Comparison of ENCODE assay signal across 9 mouse cellular contexts in genomic region chr10:60215077-60215960, GRCm38 (mm10). TPM values are rescaled to one million over a fixed set of nuclear protein-coding genes. Genes with fewer than 3 reads are reported as not detected.
DNase-seq lines count a peak whose midpoint lies in the region; ATAC-seq and TF ChIP-seq lines count a peak whose summit lies in the region.
"Had no signal": no experiment of that assay in that cellular context is flagged by ENCODE, and none has a peak within 500 bp of the region (broad histone marks: within the 10 kb centered on the region; RNA-seq: fewer than 3 reads in every experiment).

No protein-coding gene starts in this region.

- TF ChIP-seq POLR2A in kidney, adult 2 months (IDR thresholded peaks at IDR 0.05; ENCODE audit: low read depth, low read length): no peak

- H3K4me1 ChIP-seq in hindbrain, embryonic 10.5 days (replicated peaks): peaks cover 76% of the 10 kb centered on the region
- peaks cover 40% of the 10 kb centered on the region for H3K4me1 ChIP-seq in hindbrain, embryonic 14.5 days (replicated peaks; ENCODE audit: control insufficient read depth, insufficient read depth, low read length)
- H3K4me1 ChIP-seq in kidney, adult 2 months (ENCODE audit: control insufficient read depth, insufficient read depth, low read length): peaks cover 17% of the 10 kb centered on the region; the same call in 1 of the 2 replicates
- H3K4me1 ChIP-seq in lung, embryonic 16.5 days (replicated peaks; ENCODE audit: control insufficient read depth, insufficient read depth, low read length): peaks cover 40% of the 10 kb centered on the region

- no peaks in the 10 kb centered on the region for H3K36me3 ChIP-seq in hindbrain, embryonic 10.5 days
- H3K36me3 ChIP-seq in hindbrain, embryonic 14.5 days (replicated peaks; ENCODE audit: control insufficient read depth, insufficient read depth): no peaks in the 10 kb centered on the region
- H3K36me3 ChIP-seq in kidney, adult 2 months (ENCODE audit: control insufficient read depth, insufficient read depth, low read length): no peaks in the 10 kb centered on the region
- no peaks in the 10 kb centered on the region for H3K36me3 ChIP-seq in lung, embryonic 16.5 days (ENCODE audit: control insufficient read depth, insufficient read depth, low read length)

- no peak overlapping the region for H3K9ac ChIP-seq in hindbrain, embryonic 14.5 days
- H3K9ac ChIP-seq in lung, embryonic 16.5 days (ENCODE audit: low read length): no peak overlapping the region

- DNase-seq in hindbrain, embryonic 10.5 days (ENCODE audit: low spot score): no peak
- DNase-seq in hindbrain, embryonic 14.5 days (ENCODE audit: low spot score): no peak
- DNase-seq in ES-CJ7 (ENCODE audit: low read depth, low spot score): peak; percentile 56
- peak; percentile 89 for DNase-seq in kidney, adult 2 months
- no peak for DNase-seq in embryo, embryonic 10 days (ENCODE audit: low spot score)
- DNase-seq in T-cell, adult 2 months (ENCODE audit: low spot score): no peak

- no peak for TF ChIP-seq CTCF in kidney, adult 2 months (conservative IDR thresholded peaks at IDR 0.05; ENCODE audit: insufficient read depth, insufficient read length, low read depth, low read length)

- H3K9me3 ChIP-seq in hindbrain, embryonic 10.5 days: no peaks in the 10 kb centered on the region
- H3K9me3 ChIP-seq in hindbrain, embryonic 14.5 days (ENCODE audit: control insufficient read depth, low read length): no peaks in the 10 kb centered on the region
- H3K9me3 ChIP-seq in lung, embryonic 16.5 days (ENCODE audit: control insufficient read depth, low read length): no peaks in the 10 kb centered on the region

- WGBS in hindbrain, embryonic 10.5 days: 67% methylated on average over 14 of the region's 14 CpGs
- 63% methylated on average over 14 of the region's 14 CpGs for WGBS in hindbrain, embryonic 14.5 days
- 76% methylated on average over 14 of the region's 14 CpGs for WGBS in kidney, adult 2 months
- 46% methylated on average over 14 of the region's 14 CpGs for WGBS in lung, embryonic 16.5 days

- no peak overlapping the region for H3K4me2 ChIP-seq in hindbrain, embryonic 14.5 days (replicated peaks)
- H3K4me2 ChIP-seq in lung, embryonic 16.5 days (ENCODE audit: low read depth, low read length): no peak overlapping the region

- ATAC-seq in hindbrain, embryonic 14.5 days (ENCODE audit: low FRiP score): no peak
- ATAC-seq in lung, embryonic 16.5 days (ENCODE audit: low read depth): 0 out of 2 replicates have a peak, but pooled peaks have one; percentile 13
- no peak for ATAC-seq in monocyte, adult 5-6 weeks (replicated peaks; ENCODE audit: insufficient number of reproducible peaks, low FRiP score, low TSS enrichment, poor library complexity, severe bottlenecking)

- H3K27ac ChIP-seq in hindbrain, embryonic 10.5 days: 0 out of 2 replicates have a peak overlapping the region, but pooled peaks have one; percentile 50
- H3K27ac ChIP-seq in hindbrain, embryonic 14.5 days: no peak overlapping the region
- peak overlapping the region; percentile 49; the same call in 1 of the 2 replicates for H3K27ac ChIP-seq in kidney, adult 2 months (ENCODE audit: insufficient read depth, low read depth, low read length)
- H3K27ac ChIP-seq in lung, embryonic 16.5 days (ENCODE audit: low read length): no peak overlapping the region

- peaks cover 37% of the 10 kb centered on the region for H3K27me3 ChIP-seq in hindbrain, embryonic 10.5 days (ENCODE audit: insufficient read depth, poor library complexity, severe bottlenecking)
- peaks cover 17% of the 10 kb centered on the region for H3K27me3 ChIP-seq in hindbrain, embryonic 14.5 days (ENCODE audit: control insufficient read depth, insufficient read depth, low read length)
- H3K27me3 ChIP-seq in kidney, adult 2 months (replicated peaks; ENCODE audit: control insufficient read depth, insufficient read depth, low read length): no peaks in the 10 kb centered on the region
- no peaks in the 10 kb centered on the region for H3K27me3 ChIP-seq in lung, embryonic 16.5 days (ENCODE audit: control insufficient read depth, insufficient read depth, low read depth, low read length)

- H3K4me3 ChIP-seq in hindbrain, embryonic 10.5 days: no peak overlapping the region
- no peak overlapping the region for H3K4me3 ChIP-seq in hindbrain, embryonic 14.5 days (replicated peaks; ENCODE audit: low read length)
- H3K4me3 ChIP-seq in kidney, adult 2 months (ENCODE audit: insufficient read depth, low read depth, low read length): no peak overlapping the region
- no peak overlapping the region for H3K4me3 ChIP-seq in lung, embryonic 16.5 days (ENCODE audit: low read length)
- H3K4me3 ChIP-seq: myocyte had no signal

RNA-seq across cellular contexts. Expression of gene Chst3, which starts 3.7 kb away (rescaled TPM):
- 1.8 and 2.2 TPM in 2 replicates for polyA plus RNA-seq in hindbrain, embryonic 10.5 days (2016; fragmentation: Nextera tagmentation; extraction: Ambion mirVana)
- polyA plus RNA-seq in hindbrain, embryonic 14.5 days (2014; fragmentation: Nextera tagmentation; extraction: Ambion mirVana): 1.2 TPM in 2 replicates
- polyA plus RNA-seq in kidney, adult 2 months (2012; rRNA removed): 3.6 and 4.3 TPM in 2 replicates
- polyA plus RNA-seq in lung, embryonic 16.5 days (2015; fragmentation: Nextera tagmentation; extraction: Ambion mirVana): 1.8 and 2.1 TPM in 2 replicates
- 6.9 to 10.5 TPM (median 8.1 TPM) in 3 replicates for total RNA-seq in monocyte, adult 5-6 weeks (2017)

Comparison
In these comparisons a context has a peak if more than half of its experiments do, and no peak if none do; other contexts are left out.
1. H3K27ac ChIP-seq: peak in hindbrain, embryonic 10.5 days (single experiment) and kidney, adult 2 months (single experiment); none in hindbrain, embryonic 14.5 days (single experiment) and lung, embryonic 16.5 days (single experiment).
2. DNase-seq: peak in ES-CJ7 (single experiment) and kidney, adult 2 months (single experiment); none in hindbrain, embryonic 10.5 days (single experiment), hindbrain, embryonic 14.5 days (single experiment), embryo, embryonic 10 days (single experiment) and T-cell, adult 2 months (single experiment).